Mouse (Mus musculus): Measurements from ENCODE around the gene Henmt1. TPM values are rescaled to one million over a fixed set of nuclear protein-coding genes. Genes with fewer than 3 reads are reported as not detected.
A peak's percentile ranks its signal among the peaks of the same experiment; 100 is the strongest.

Gene Henmt1
- 0.06 TPM in 1 of 2 replicates, not detected in the other for polyA plus RNA-seq (2012; rRNA removed)

DNA sequence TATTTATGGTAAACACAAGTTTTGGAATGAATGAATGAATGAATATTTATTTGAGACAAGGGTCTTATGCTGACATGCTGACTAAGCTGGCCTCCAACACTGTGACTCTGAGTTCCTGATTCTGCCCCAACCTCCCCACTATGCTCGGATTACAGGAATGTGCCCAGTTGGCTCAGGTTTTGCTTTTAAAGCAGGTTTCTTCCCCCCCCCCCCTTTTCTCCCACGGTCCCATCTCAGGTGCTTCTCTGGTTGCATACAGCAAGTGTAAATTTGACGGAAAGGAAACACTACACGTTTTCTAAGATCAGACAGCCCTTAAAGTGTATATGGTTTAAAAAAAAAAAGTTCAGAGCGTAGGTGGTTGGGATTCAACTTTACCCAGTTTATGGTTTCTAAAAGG lies at the start of gene Henmt1:
Gene Henmt1 (plus strand): TSS at position 301 of the 400 bp plus-strand sequence.
- H3K27ac ChIP-seq (ENCODE audit: insufficient read depth, low read depth, low read length): no peak within 1 kb of the TSS
- H3K4me3 ChIP-seq (ENCODE audit: insufficient read depth, low read depth, low read length): peak within 1 kb of the TSS; percentile 40; the same call in 1 of the 2 replicates
- no peaks in the 10 kb centered on the region; the same call in 1 of the 2 replicates for H3K4me1 ChIP-seq (ENCODE audit: control insufficient read depth, insufficient read depth, low read length)
- H3K36me3 ChIP-seq (ENCODE audit: control insufficient read depth, insufficient read depth, low read length): no peaks in the 10 kb centered on the region
- H3K27me3 ChIP-seq (replicated peaks; ENCODE audit: control insufficient read depth, insufficient read depth, low read length): no peaks in the 10 kb centered on the region
- WGBS: 74% methylated on average over 5 of the region's 5 CpGs
- no peak for TF ChIP-seq POLR2A (IDR thresholded peaks at IDR 0.05; ENCODE audit: low read depth, low read length)
- no peak for DNase-seq

DNA sequence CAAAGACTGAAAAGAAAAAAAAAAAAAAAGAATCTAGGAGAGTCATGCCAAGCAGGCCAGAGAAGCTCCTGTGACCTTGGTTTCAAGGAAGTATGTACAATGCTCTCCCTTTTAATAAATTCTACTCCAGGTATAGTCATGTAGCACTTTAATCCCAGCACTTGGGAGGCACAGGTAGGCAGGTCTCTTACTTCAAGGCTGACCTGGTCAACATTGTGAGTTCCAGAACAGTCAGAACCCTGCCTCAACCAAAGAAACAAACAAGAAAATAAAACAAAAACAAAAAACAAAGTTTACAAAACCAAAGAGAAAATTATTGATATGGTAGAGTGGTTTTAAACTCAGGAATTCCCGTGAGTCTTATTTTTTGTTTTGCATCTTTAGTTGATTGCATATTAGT lies 49.8 kb upstream of the Henmt1 start, which contains the start of gene Fndc7:
Gene Fndc7 (minus strand): TSS at position 101 of the 400 bp plus-strand sequence.
- no peak within 1 kb of the TSS for H3K27ac ChIP-seq (ENCODE audit: insufficient read depth, low read depth, low read length)

DNA sequence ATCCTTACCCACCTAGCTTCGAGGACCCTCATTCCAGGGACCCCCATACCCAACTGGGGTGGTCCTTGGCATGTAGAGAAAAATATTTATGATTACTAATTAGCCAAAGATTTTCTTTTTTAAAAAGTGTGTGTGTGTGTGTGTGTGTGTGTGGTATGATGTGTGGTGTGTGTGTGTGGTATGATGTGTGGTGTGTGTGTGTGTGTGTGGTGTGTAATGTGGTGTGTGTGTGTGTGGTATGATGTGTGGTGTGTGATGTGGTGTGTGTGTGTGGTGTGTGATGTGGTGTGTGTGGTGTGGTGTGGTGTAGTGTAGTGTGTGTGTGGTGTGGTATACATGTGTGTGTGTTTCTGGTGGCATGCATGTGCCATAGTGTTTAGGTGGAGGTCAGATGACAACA lies 47.6 kb upstream of the Henmt1 start:
- WGBS: 77% methylated on average over 1 of the region's 1 CpGs
- no peak for DNase-seq
- Histone ChIP-seq H3K4me1 (ENCODE audit: control insufficient read depth, insufficient read depth, low read length) (no peaks in the 10 kb centered on the region; the same call in 1 of the 2 replicates), H3K27me3 (replicated peaks; ENCODE audit: control insufficient read depth, insufficient read depth, low read length) (no peaks in the 10 kb centered on the region; the same call in 1 of the 2 replicates), H3K36me3 (ENCODE audit: control insufficient read depth, insufficient read depth, low read length) (no peaks in the 10 kb centered on the region), H3K4me3 (ENCODE audit: insufficient read depth, low read depth, low read length) (no peak overlapping the region), H3K27ac (ENCODE audit: insufficient read depth, low read depth, low read length) (no peak overlapping the region)
- TF ChIP-seq CTCF (conservative IDR thresholded peaks at IDR 0.05; ENCODE audit: insufficient read depth, insufficient read length, low read depth, low read length) (no peak), POLR2A (IDR thresholded peaks at IDR 0.05; ENCODE audit: low read depth, low read length) (no peak)

More for the DNA sequence above, 49.8 kb upstream of the Henmt1 start, which contains the start of gene Fndc7:
- WGBS: 75% methylated on average over 1 of the region's 1 CpGs
- TF ChIP-seq POLR2A (IDR thresholded peaks at IDR 0.05; ENCODE audit: low read depth, low read length): no peak
- no peak for TF ChIP-seq CTCF (conservative IDR thresholded peaks at IDR 0.05; ENCODE audit: insufficient read depth, insufficient read length, low read depth, low read length)
- Histone ChIP-seq H3K36me3 (ENCODE audit: control insufficient read depth, insufficient read depth, low read length) (no peaks in the 10 kb centered on the region), H3K27me3 (replicated peaks; ENCODE audit: control insufficient read depth, insufficient read depth, low read length) (no peaks in the 10 kb centered on the region; the same call in 1 of the 2 replicates), H3K4me1 (ENCODE audit: control insufficient read depth, insufficient read depth, low read length) (no peaks in the 10 kb centered on the region; the same call in 1 of the 2 replicates), H3K4me3 (ENCODE audit: insufficient read depth, low read depth, low read length) (no peak within 1 kb of the TSS)
- DNase-seq: no peak

DNA sequence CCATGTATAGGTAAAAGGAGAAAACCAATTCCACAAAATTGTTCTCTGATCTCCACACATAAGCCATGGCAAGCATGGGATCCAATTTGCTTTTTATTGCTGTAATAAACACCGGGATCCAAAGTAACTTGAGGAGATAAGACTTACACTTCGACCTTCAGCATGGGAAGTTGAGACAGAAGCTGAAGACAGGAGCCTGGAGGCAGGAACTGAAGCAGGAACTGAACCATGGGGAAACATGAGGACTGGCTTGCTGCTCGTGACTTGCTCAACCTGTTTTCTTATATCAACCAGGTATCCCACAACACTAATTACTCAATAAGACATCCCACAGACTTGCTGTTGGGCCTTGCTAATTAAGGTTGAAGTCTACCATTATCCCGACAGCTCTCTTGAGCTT lies 46.8 kb upstream of the Henmt1 start:
- Histone ChIP-seq H3K27ac (ENCODE audit: insufficient read depth, low read depth, low read length) (no peak overlapping the region), H3K4me3 (ENCODE audit: insufficient read depth, low read depth, low read length) (no peak overlapping the region), H3K27me3 (replicated peaks; ENCODE audit: control insufficient read depth, insufficient read depth, low read length) (no peaks in the 10 kb centered on the region), H3K36me3 (ENCODE audit: control insufficient read depth, insufficient read depth, low read length) (no peaks in the 10 kb centered on the region), H3K4me1 (ENCODE audit: control insufficient read depth, insufficient read depth, low read length) (no peaks in the 10 kb centered on the region; the same call in 1 of the 2 replicates)
- WGBS: 55% methylated on average over 4 of the region's 4 CpGs
- DNase-seq: no peak
- TF ChIP-seq CTCF (conservative IDR thresholded peaks at IDR 0.05; ENCODE audit: insufficient read depth, insufficient read length, low read depth, low read length) (no peak), POLR2A (IDR thresholded peaks at IDR 0.05; ENCODE audit: low read depth, low read length) (no peak)

DNA sequence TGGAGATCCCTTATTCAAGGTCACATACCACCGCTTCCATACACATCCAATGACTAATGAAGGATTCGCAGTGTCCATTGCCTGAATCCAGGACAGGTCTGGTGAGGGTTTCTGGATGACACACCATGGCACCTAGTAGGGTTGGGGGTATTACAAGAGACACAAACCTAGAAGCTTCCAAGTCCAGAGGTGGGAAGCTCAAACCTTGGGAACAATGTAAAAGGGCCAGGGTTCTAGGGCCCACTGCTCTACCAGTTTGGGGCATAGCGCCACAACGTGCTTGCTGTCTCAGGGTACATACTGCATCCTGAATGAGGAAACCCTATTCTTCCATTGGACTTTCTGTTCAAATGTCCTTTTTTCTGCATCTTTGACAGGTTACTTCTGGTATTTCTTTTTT lies 41.0 kb upstream of the Henmt1 start:
- 95% methylated on average over 4 of the region's 4 CpGs for WGBS
- no peak overlapping the region for H3K4me3 ChIP-seq (ENCODE audit: insufficient read depth, low read depth, low read length)
- H3K27ac ChIP-seq (ENCODE audit: insufficient read depth, low read depth, low read length): no peak overlapping the region
- H3K36me3 ChIP-seq (ENCODE audit: control insufficient read depth, insufficient read depth, low read length): no peaks in the 10 kb centered on the region; the same call in 1 of the 2 replicates
- TF ChIP-seq CTCF (conservative IDR thresholded peaks at IDR 0.05; ENCODE audit: insufficient read depth, insufficient read length, low read depth, low read length): no peak
- no peak for TF ChIP-seq POLR2A (IDR thresholded peaks at IDR 0.05; ENCODE audit: low read depth, low read length)
- no peak for DNase-seq
- no peaks in the 10 kb centered on the region for H3K27me3 ChIP-seq (replicated peaks; ENCODE audit: control insufficient read depth, insufficient read depth, low read length)
- H3K4me1 ChIP-seq (ENCODE audit: control insufficient read depth, insufficient read depth, low read length): no peaks in the 10 kb centered on the region

DNA sequence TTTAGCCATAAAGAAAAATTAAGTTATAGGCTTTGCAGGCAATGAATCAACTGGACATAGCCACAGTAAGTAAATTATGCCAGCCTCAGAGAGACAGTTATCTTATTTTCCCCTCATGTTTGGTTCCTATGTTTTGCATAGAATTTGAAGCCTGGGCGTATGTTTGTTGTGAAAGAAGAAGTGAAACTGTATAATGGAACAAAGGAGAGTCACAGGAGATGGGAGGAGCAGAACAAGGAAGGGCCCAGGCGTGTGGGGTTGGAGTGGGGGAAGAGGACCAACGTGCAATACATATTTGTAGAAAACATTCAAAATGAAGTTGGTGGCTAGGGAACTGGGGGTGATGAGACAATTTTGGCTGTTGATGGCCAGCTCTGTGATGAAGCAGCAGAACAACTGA lies 39.5 kb upstream of the Henmt1 start:
- H3K36me3 ChIP-seq (ENCODE audit: control insufficient read depth, insufficient read depth, low read length): peaks cover 14% of the 10 kb centered on the region
- no peak for DNase-seq

DNA sequence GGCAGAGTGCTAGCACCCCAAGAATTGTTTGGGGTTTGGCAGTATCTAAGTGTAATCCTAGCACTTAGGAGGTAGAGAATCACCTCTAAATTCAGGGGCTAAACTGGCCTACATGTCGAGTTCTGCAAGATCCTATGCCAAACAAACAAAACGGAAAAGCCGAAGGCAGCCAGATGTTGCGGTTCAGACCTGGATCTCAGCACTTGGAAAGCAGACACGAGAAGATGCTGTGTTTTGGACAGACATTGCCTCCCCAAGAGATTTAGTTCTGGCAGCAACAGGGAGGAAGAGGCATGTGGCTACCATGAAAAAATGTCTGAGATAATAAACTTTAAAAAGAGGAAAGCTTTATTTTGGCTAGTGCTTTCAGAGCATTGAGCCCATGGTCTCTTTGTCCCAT lies 39.0 kb upstream of the Henmt1 start:
- DNase-seq: no peak
- H3K27me3 ChIP-seq (replicated peaks; ENCODE audit: control insufficient read depth, insufficient read depth, low read length): no peaks in the 10 kb centered on the region
- no peak overlapping the region for H3K4me3 ChIP-seq (ENCODE audit: insufficient read depth, low read depth, low read length)
- 82% methylated on average over 5 of the region's 5 CpGs for WGBS
- TF ChIP-seq CTCF (conservative IDR thresholded peaks at IDR 0.05; ENCODE audit: insufficient read depth, insufficient read length, low read depth, low read length) (no peak), POLR2A (IDR thresholded peaks at IDR 0.05; ENCODE audit: low read depth, low read length) (no peak)
- no peaks in the 10 kb centered on the region for H3K4me1 ChIP-seq (ENCODE audit: control insufficient read depth, insufficient read depth, low read length)
- no peak overlapping the region for H3K27ac ChIP-seq (ENCODE audit: insufficient read depth, low read depth, low read length)
- peaks cover 14% of the 10 kb centered on the region for H3K36me3 ChIP-seq (ENCODE audit: control insufficient read depth, insufficient read depth, low read length)

More for the DNA sequence above, 39.5 kb upstream of the Henmt1 start:
- no peak for TF ChIP-seq CTCF (conservative IDR thresholded peaks at IDR 0.05; ENCODE audit: insufficient read depth, insufficient read length, low read depth, low read length)
- TF ChIP-seq POLR2A (IDR thresholded peaks at IDR 0.05; ENCODE audit: low read depth, low read length): no peak
- WGBS: 92% methylated on average over 3 of the region's 3 CpGs
- Histone ChIP-seq H3K27ac (ENCODE audit: insufficient read depth, low read depth, low read length) (no peak overlapping the region), H3K4me3 (ENCODE audit: insufficient read depth, low read depth, low read length) (no peak overlapping the region), H3K27me3 (replicated peaks; ENCODE audit: control insufficient read depth, insufficient read depth, low read length) (no peaks in the 10 kb centered on the region), H3K4me1 (ENCODE audit: control insufficient read depth, insufficient read depth, low read length) (no peaks in the 10 kb centered on the region)
